Mouse (Mus musculus): ENCODE data around the gene Gm21903.
"Not testable (repeated sequence)": the region's sequence is repeated elsewhere in the genome, so short reads cannot be mapped to it uniquely, and the experiment has no call there.

Gene Gm21903

DNA sequence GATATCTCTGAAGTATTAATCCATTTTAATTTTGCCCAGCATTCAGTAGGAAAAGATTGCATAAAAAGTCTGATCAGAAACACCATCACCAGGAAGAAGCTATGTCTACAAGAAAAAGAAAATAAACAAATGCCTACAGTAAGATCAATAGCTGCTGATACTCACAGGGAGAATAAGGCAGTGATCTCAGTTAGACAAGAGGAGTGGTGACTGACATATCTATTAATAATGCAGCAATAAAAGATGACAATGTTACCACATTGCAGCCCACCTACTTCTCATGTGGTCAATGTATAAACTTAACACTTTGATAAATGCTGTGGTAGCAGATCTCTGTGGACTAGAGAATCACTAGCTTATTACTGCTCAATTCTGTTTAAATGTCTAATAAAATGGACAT is at the start of gene Gm21903:
Gm21903 (minus strand) TSS at position 101 of the 400 bp plus-strand sequence.
- DNase-seq (ENCODE audit: low spot score) = no peak

DNA sequence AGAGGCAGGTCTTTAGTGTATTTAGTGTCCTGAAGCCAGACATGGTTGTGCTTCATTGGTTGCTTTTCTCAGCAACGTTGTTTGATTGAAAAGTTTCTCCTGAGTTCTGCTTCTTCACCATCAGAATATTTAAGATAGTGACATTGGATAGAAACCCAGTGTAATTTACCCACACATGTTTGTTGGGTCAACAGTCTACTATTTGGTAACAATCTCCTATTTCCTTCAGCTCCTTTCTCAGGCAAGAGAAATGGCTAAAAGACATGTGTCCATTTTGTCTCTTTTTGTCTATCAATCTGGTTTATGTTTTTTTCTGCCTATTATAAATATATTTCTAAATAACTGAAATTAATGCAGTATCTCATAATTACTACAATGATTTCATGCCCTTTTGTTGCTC is 33.8 kb upstream of the Gm21903 start, which contains the start of gene Esp23:
Esp23 (minus strand) TSS at position 101 of the 400 bp plus-strand sequence.
- no peak for DNase-seq (ENCODE audit: low spot score)

DNA sequence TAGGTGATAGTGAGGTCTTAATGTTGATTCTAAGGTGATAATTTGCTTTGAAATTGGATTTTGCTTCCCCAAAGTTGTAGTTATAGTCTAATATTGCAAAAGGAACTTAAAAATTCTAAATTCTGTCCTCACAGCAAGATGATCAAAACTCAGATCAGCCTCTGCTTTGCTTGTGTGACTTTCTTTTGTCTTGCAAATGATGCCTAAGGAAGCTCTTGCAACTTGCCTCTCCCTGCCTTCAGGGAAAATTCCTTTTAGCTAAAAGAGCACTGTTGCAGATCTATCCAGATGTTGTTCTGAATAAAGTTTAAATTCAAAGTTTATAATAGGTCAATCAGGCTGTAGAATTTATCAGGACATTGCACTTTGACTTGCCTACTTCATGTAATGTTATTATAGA is 20.5 kb upstream of the Gm21903 start:
- DNase-seq (ENCODE audit: low spot score) = no peak

DNA sequence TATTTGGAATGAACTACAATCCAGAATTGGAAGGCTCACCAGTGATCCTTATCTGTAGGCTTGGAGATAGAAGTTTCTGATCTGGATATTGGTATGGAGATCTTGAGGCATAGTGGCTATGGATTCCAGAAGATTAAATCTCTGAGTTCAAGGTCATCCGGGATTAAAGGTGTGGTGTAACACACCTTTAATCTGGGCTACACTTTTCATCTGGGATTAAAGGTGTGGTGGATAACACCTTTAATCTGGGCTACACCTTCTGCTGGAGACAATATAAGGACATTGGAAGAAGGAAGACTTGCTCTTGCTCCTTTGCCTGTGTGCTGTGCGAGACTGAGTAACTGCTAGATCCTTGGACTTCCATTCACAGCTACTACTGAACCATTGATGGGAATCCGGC is 6.7 kb downstream of the Gm21903 start, which contains the start of gene Esp24:
Esp24 (plus strand) TSS at position 301 of the 400 bp plus-strand sequence.
- DNase-seq (ENCODE audit: low spot score) = not testable (repeated sequence)

DNA sequence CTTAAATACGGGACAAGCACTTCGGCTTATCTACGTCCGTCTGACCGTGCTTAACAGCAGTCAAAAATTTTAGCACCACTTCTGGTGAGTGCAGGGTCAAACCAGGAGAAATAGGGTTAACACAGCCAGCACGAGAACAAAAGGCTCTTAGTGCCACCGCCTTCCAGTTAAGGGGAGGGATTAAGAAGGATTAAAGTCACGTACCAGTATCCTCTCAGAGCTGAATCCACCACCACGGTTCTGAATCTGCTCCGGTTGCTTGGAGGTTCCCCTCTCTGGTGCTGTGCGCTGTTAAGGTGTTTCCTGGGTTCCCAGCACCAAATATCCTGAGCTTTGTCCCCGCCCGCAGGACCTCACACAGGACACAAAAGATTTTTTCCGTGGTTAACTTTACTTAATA is 26.0 kb downstream of the Gm21903 start:
- DNase-seq (ENCODE audit: low spot score) = no peak

DNA sequence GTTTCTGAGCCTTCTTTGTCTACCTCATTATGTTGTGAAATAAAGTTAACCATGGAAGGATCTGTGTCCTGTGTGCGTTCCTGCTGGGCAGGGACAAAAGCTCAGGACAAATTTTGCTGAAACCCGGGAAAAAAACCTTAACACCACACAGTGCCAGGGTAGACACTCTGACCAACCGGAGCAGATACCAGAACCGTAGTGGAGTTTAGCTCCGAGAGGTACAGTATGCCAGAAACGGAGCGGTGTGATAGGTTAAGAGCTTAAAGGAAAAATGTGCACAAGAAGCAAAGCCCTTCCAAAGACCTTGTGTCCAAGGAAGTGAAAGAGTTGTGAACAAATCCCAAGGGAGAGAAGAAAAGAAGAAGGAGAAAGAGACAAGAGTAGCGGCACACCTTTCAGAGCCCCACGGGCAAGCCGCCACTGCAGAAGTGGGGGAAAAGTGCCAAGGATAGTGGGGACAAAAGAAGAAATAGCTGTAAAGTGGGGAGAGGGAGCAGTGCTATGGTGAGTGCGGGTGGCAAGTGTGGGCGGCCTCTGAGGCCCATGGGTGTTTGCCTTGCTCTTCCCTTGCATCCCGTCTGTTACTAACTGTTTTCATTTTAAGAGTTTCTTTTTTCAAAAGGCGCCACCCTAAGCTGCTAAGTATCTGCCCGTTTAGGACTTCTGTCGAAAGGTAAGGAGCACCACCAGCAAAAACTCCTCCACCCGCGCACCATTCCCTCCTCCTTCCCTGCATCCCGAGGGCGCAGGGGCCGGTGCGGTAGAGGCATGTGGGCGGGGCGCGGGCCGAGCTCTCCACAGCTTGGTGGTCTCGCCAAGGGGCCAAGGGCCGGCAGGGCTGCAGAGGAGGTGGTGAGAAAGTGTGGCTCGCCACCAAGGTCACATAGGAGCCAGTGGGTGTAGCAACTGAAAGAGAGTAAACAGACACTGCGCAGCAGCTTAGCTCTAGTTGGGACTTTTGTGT is 32.2 kb downstream of the Gm21903 start:
- DNase-seq (ENCODE audit: low spot score) = no peak

DNA sequence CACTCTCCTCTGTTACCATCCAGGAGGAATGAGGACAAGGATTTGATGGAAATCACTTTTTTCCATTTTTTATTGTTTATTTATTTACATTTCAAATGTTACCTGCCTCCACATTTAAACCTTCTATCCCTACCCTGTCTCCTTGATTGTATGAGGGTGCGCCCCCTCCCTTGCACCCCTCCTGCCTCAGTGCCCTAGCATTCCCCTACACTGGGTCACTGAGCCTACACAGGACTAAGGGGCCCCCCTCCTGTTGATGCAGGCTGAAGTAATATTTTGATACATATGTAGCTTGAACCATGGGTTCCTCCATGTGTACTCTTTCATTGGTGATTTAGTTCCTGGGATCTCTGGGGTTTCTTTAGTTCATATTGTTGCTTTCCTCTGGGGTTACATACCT is 33.3 kb downstream of the Gm21903 start:
- DNase-seq (ENCODE audit: low spot score) = no peak
